Mouse (Mus musculus): Measurements from ENCODE around the gene Gm20388.

DNA sequence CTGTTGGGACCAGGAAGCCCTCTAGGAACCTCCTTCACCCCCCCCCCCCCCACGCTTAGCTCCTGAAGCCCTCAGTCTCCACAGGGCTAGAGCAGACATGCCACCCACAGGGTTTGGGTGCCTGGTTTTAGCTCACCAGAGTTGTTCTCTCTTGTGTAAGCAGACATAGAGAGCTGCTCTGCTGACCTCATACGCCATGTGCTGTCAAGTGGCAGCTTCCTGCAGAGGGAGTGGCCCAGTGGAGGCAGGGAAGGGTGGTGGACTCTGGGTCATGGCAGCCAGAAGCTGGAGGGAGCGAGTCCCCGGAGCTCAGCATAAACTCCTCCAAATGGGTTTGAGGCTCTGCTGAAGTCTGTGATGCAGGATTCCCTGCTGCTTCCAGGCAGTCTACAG, 833.3 kb downstream of the Gm20388 start:
- TF ChIP-seq POLR2A (IDR thresholded peaks at IDR 0.05; ENCODE audit: borderline replicate concordance, insufficient read depth, low read length), result no peak
- no peak for TF ChIP-seq CTCF (IDR thresholded peaks at IDR 0.05; ENCODE audit: borderline replicate concordance, insufficient read depth, low read depth, low read length)
